Mouse (Mus musculus) hindbrain, embryonic 11.5 days (tissue): Measurements from ENCODE around the gene Olfr402. TPM values are rescaled to one million over a fixed set of nuclear protein-coding genes. Genes with fewer than 3 reads are reported as not detected.

Experiments used
- polyA plus RNA-seq: library from polyadenylated mRNA; unstranded; fragments of >200 nt; fragmentation: Nextera tagmentation; extraction: Ambion mirVana; gene quantifications from 2 replicates; pipeline ENCODE4 v1.2.1, GENCODE M21; 2014

Gene Olfr402
- polyA plus RNA-seq, 1 experiment from 2014 or later, result not detected

Other genes with a start within 250 kb of the Olfr402 start
- gene Olfr395, start 244.2 kb upstream of the Olfr402 start, polyA plus RNA-seq, result not detected in 2 replicates
- not detected in 2 replicates for gene Olfr23, start 216.9 kb upstream of the Olfr402 start, polyA plus RNA-seq
- gene Olfr397, start 192.7 kb upstream of the Olfr402 start, polyA plus RNA-seq, result not detected in 2 replicates
- not detected in 2 replicates for gene Olfr398, start 163.1 kb upstream of the Olfr402 start, polyA plus RNA-seq
- gene Olfr139, start 97.0 kb upstream of the Olfr402 start, polyA plus RNA-seq, result not detected in 2 replicates
- not detected in 2 replicates for gene Olfr399, start 96.9 kb upstream of the Olfr402 start, polyA plus RNA-seq
- gene Zfp616, start 83.6 kb upstream of the Olfr402 start, polyA plus RNA-seq, result not detected in 2 replicates
- gene Olfr401, start 39.8 kb upstream of the Olfr402 start, polyA plus RNA-seq, result not detected in 2 replicates
- gene Olfr403, start 32.7 kb downstream of the Olfr402 start, polyA plus RNA-seq, result not detected in 2 replicates
- gene Olfr43, start 57.9 kb downstream of the Olfr402 start, polyA plus RNA-seq, result not detected in 2 replicates
- gene Olfr406, start 106.3 kb downstream of the Olfr402 start, polyA plus RNA-seq, result not detected in 2 replicates
- not detected in 2 replicates for gene Olfr59, start 130.2 kb downstream of the Olfr402 start, polyA plus RNA-seq
- not detected in 2 replicates for gene Olfr410, start 184.5 kb downstream of the Olfr402 start, polyA plus RNA-seq
- gene Olfr411, start 199.1 kb downstream of the Olfr402 start, polyA plus RNA-seq, result not detected in 2 replicates
- not detected in 2 replicates for gene Olfr412, start 208.5 kb downstream of the Olfr402 start, polyA plus RNA-seq